Mouse (Mus musculus) c-Kit-positive CD71-negative TER-119-negative erythroid progenitor cells, embryonic 14.5 days (primary cell): ENCODE results near the gene Gm7534.
"Not testable (repeated sequence)": the region's sequence is repeated elsewhere in the genome, so short reads cannot be mapped to it uniquely, and the experiment has no call there.

Source experiments
- DNase-seq: peaks from one replicate; pipeline ENCODE4 v3.0.0-alpha.2; 2013; ENCODE audit warnings: low read depth

The Gm7534 gene

DNA sequence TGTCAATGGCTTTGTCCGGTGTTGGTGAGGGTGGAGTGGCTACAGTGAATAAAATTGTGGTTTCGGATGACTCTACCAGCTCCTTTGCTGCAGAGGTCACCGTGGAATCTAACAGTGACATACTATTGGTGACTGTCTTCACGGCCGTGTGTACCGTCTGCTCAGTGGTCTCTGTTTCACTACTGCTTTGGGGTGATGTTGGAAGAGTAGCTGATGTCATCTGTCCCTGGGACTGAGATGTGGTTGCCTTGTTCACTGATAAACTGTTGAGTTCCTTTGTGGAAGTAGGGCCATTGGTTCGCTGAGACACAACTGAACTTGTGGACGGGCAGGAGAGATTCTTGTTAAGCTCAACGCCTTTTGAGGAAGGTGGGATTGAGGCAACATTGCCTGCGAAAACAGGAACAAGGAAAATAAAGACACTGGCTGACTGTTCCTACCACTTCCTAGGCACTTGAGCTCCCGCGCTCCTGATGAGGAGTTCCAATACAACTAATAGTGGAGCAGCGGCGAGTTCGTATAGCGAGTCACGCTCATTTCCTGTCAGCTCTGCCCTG, 614 bp upstream of the Gm7534 start:
- no peak for DNase-seq

- no peak for DNase-seq
Measured at GRCm38 (mm10) chr4:134199371-134199770, 3.4 kb downstream of the Gm7534 start.

DNA sequence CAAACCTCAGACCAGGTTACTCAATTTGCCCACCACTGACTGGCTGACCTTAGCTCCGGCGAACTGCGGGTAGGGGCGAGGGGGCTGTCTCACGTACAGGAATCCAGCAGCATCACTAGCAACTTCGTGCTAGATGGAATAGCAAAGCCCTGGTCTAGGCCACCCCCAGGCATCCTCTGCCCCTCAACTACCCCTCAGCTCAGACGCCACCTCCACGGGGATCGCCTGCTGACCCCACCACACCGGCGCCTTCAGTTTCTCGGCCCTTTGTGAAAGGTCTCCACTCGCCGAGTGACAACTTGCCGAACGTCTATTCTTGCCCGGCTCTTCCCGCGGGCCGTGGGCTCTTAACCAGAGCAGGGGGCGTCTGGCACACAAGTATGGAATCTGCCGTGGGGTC, 16.5 kb downstream of the Gm7534 start:
- DNase-seq, result no peak

DNA sequence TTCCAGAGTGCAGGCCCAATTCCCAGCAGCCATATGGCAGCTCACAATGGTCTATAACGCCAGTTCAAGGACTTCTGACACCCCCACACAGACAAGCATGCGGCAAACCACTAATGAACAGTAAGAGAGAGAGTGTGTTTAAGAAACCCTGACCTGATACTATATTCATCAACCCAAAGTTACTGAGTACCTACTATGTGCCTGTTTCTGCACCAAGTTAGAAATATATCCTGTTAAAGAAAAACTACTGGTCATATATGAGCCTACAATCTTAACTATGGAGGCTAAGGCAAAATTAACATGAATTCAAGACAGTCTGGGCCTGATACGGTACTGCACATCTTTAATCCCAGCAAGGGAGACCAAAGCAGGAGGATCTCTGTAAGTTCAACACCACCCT, 17.2 kb downstream of the Gm7534 start:
- DNase-seq, result no peak

GRCm38 (mm10) chr4:134183711-134184110, 19.1 kb downstream of the Gm7534 start:
- no peak for DNase-seq

- no peak for DNase-seq
Measured at GRCm38 (mm10) chr4:134181825-134182224, 21.0 kb downstream of the Gm7534 start.

GRCm38 (mm10) chr4:134181112-134181511, 21.7 kb downstream of the Gm7534 start:
- no peak for DNase-seq

DNA sequence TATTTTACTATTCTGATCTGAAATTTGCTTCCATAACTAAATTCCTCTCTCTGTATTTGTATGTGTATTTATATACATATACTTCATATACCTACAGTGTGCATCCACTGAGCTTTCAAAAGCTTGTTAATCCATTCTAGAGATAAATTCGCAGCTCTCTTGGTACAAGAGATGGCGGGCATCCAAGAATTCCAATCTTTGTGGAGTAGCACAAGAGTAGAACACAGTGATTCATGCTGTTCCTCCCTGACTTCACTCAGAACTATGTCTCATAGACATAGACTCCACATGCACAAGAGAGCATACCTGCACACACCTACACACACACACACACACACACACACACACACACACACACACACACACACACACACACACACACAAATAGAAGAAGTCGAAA, 30.4 kb downstream of the Gm7534 start:
- DNase-seq, result no peak

GRCm38 (mm10) chr4:134166906-134167305, 35.9 kb downstream of the Gm7534 start:
- no peak for DNase-seq

DNA sequence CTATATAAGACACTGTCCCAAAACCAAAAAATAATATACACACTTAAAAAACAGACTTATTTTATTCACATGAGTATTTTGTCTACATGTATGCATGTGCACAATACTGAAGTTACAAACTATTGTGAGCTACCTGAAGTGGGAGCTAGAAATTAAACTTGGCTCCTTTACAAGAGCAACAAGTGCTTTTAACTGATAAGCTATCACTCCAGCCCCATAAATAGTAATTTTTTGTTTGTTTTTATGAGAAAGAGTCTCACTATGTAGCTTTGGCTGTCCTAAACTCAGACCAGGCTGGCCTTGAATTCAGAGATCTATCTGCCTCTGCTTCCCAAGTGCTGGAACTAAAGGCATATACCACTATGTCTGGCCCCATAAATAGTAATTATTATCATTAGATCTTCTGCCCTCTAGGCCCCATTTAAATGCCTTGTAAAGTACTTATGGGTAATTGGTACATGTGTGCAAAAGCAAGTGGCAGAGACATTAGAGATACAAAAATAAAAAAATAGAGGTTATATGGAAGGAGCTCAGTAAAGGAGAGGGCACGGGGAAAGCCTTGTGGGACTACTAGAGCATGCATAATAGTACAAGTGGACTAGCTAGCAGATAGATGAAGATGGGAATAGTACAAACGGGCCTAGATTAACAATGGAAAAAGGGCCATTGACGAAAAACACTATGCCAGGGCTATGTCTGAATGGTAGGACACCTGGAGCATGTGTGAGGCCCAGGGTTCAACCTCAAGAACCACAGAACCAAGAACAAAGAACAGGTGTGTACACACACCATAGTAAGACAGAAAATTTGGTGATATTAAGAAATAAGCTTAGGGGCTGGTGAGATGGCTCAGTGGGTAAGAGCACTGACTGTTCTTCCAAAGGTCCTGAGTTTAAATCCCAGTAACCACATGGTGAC, 37.0 kb downstream of the Gm7534 start:
- no peak for DNase-seq

DNA sequence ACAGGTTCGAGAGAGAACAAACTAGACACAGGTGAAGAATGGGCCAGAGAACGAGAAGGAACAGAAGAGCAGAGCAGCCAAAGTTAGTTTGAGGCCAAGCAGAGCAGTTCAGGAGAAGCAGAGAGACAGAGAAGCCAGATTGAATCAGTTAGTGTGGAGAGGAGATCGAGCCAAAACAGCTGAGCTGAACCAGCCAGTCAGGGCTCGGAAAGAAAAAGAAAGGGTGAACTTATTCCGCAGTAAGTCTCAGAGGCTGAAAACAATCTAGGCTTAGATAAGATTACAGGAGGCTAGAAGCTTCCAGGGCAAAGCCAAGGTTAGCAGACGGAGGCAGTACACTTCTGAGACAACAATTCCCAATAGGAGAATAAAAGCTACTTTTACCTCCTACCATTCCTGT, 37.8 kb downstream of the Gm7534 start:
- no peak for DNase-seq

DNA sequence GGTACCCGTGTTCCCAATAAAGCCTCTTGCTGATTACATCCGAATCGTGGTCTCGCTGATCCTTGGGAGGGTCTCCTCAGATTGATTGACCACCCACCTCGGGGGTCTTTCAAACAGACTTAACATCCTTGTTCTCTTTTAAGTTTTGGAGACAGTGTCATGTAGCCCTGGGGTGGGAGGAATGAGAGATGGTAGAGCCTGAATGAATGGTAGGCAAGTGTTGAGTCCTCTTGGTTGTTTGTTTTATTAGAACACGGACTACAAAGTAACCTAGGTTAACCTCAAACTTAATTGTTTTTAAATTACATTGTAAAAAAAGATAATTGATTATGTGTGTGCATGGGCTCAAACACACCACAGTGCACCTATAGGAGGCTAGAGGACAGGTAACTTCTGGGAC, 38.2 kb downstream of the Gm7534 start:
- DNase-seq, result no peak

- not testable (repeated sequence) for DNase-seq
Measured at GRCm38 (mm10) chr4:134160071-134160470, 42.7 kb downstream of the Gm7534 start.

DNA sequence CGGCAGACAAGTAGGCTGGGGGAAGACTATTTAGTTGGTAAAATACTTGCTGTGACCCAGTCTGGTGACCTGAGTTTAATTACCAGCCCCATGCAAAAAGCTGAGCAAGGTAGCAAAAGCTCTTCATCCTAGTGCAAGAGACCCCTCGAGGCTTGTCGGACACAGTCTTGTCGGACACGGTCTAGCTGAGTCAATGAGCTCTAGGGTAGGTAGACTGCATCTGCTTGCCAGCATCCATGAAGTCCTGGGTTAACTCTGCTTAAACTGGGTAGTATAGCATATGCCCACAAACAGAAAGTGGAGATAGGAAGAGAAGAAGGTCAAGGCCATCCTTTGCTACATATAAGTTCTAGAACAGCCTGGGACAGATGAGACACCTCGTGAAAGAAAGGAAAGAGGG, 44.0 kb downstream of the Gm7534 start:
- no peak for DNase-seq

GRCm38 (mm10) chr4:134157558-134157957, 45.2 kb downstream of the Gm7534 start:
- no peak for DNase-seq

DNA sequence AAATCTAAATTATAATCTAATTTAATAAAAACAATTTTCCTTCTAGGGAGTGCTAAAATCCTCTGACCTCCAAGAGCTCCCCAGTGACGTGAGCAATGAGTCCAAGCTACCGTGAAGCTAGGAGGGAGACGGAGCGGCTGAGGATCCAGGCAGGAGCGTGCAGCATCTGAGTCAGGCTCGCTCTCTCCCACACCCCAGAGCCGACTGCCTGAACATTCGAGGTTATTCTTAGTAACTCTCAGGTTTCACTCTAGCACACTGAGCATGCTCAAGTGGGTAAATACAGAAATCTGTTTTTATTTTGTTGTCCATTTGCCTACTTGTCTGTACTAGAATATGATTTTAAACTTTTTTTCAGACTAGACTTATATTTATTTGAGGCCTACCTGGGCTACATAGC, 46.1 kb downstream of the Gm7534 start:
- no peak for DNase-seq

DNA sequence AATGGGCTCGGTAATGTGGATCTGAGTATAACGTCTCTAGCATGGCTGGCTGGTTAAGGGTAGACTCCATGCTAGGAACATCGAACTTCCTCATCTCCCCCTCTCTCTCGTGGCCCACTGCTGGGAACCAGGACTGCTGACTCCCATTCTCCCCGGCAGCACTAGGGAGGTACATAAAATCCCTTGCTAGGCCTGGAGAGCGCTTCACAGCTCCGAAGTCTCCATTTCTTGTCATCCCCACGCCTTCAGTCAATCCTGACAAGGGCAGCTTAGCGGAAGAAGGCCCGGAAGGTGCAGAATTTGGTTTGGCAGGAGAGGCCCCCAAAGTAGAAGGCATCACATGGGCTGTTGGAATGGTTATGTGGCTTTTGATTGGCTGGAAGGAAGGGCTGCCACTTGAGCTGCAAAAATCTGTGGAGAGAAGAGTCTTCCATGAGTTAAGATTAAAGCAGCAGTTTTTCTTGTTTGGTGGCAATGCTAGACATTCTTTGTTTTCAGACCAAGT, 46.8 kb downstream of the Gm7534 start:
- DNase-seq, result no peak

DNA sequence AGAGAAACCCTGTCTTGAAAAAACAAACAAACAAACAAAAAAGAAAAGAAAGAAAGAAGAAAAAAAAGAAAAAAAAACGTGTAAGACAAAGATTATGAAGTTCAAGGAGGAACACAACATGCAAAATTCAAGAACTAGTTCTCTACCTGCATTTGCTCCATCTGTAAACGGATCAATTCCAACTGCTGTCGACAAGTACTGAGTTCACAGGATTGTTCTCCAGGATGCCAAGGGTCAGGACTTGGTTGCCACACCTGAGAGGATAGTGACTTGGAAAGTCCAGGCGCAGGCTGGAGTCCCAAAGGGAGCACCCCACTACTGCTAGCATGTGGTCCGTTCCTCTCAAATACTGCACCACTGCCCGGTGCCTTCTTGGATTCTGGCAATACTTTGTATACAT, 47.3 kb downstream of the Gm7534 start:
- DNase-seq, result no peak

DNA sequence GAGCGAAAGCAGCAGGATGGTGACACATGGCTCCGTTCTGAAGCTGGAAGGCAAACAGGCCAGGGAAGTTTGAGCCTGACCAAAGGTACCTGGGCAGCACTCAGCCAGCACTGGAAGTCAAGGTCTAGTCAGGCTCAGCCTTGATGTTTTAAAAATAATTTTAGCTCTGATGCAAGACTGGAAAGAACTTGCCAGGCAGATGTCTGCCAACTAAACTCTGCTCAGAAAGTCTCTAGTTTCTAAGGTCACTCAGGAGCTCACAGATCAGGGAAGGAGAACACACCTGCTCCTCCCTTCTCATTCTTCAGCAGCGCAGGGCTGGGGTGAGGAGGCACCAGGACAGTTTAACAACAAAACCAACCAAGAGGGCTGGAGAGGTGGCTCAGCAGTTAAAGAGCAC, 48.5 kb downstream of the Gm7534 start:
- no peak for DNase-seq

DNA sequence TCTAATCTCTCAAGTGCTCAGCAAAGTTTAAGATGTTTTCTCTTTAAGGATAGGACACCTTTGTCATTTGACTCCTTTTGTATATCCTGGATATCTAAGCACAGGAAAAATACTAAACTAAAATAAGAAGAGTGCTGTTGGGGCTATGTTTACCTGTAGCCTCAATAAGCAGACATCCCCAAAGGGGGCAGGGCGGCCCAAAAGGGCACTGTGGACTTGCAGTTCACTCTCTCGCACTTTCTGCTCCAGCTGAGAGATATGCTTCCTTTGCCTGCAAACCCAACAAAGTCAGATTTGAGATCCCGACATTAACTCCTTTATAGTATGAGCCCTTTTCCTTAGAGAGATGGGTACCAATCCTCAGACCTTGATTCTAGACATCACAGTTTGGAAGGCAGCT, 49.1 kb downstream of the Gm7534 start:
- no peak for DNase-seq

DNA sequence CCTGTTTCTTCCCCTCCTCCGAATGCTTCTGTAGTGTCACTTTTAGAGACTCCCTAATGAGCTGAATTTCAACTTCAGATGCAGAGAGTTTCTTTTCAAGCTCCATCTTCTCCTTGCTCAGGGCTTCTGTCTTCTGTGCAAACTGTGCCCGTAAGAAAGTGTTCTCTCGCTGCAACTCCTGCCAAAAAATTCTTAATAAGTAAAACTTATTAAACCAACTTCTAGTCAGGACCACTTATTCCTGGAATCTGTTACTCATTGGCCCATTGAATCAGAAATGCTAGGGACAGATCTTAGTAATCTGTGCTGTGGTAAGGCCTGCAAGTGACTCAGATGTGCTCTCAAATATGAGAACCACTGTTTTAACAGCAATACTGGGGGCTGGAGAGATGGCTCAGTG, 50.7 kb downstream of the Gm7534 start:
- DNase-seq, result no peak

GRCm38 (mm10) chr4:134149389-134149788, 53.4 kb downstream of the Gm7534 start:
- no peak for DNase-seq

DNA sequence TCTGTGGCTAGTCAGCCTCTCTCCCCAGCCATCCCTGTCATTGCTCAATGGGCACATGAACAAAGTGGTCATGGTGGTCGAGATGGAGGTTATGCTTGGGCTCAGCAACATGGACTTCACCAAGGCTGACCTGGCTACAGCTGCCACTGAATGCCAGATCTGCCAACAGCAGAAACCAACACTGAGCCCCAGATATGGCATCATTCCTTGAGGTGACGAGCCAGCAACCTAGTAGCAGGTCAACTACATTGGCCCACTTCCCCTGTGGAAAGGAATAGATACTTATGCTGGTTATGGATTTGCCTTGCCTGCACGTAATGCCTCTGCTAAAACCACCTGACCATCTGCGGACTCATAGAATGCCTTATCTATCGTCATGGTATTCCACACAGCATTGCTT, 58.5 kb downstream of the Gm7534 start:
- DNase-seq, result not testable (repeated sequence)
